Mouse (Mus musculus) embryonic stem cell, embryonic (primary cell): ENCODE measurements around the gene Olfr17.
"Not testable (repeated sequence)": the region's sequence is repeated elsewhere in the genome, so short reads cannot be mapped to it uniquely, and the experiment has no call there.

ENCODE experiments used
- CTCF ChIA-PET, 4 experiments: fragments of 300-600 bp in 2 of 4; fragments of 350-600 bp in 2 of 4; sonication (Branson Sonifier 250); formaldehyde crosslinking; loops; one replicate each; lab custom pipeline; 2022; ENCODE audit warnings: inconsistent platforms in 2 of 4; lab: Charles Lee
- POLR2A ChIA-PET, 4 experiments: fragments of 300-600 bp in 2 of 4; fragments of 350-600 bp in 2 of 4; sonication (Branson Sonifier 250); formaldehyde crosslinking; loops; one replicate each; lab custom pipeline; 2022; ENCODE audit warnings: antibody characterized with exemption in 4 of 4, inconsistent platforms in 1 of 4; lab: Charles Lee

Gene Olfr17

GRCm38 (mm10) chr7:107092920-107093319 lies at the start of gene Olfr17:
Gene Olfr17, plus strand, starts transcription at chr7:107093220.
- CTCF ChIA-PET = no interaction called here
- POLR2A ChIA-PET = no interaction called here

- POLR2A ChIA-PET = no interaction called here
- CTCF ChIA-PET = interaction anchor here in 2 of 4 experiments (0.7 to 0.8 kb wide), 2 partner anchors 165 to 482 kb away, joined by 3 read pairs; partner anchors contain the start of gene Rbmxl2 (in 1 of the 2)
These were observed 48.6 kb upstream of the Olfr17 start for GRCm38 (mm10) chr7:107044407-107044806.

DNA sequence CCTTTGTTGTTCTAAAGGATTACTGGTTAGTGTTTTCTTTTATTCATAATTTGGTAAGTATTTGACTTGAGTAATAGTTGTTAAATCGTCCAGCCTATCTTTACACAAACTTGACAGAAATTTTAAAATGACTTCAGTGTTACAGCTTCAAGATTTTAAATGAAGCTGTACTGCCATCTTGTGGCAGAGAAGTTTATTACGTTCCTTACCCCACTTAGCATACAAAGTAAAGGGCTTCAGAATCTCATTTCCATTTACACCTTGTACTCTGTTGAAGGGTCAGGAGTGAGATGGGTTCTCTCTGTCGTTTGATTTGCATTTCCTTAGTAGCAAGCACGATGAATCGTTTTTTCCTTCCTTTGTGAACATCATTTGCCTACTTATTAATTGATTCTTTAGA lies 47.2 kb upstream of the Olfr17 start:
- ChIA-PET CTCF (interaction anchor here in 1 of 4 experiments (0.6 kb wide), 1 partner anchor 722 kb away, joined by 9 read pairs; no protein-coding TSS in a partner anchor), POLR2A (no interaction called here)

DNA sequence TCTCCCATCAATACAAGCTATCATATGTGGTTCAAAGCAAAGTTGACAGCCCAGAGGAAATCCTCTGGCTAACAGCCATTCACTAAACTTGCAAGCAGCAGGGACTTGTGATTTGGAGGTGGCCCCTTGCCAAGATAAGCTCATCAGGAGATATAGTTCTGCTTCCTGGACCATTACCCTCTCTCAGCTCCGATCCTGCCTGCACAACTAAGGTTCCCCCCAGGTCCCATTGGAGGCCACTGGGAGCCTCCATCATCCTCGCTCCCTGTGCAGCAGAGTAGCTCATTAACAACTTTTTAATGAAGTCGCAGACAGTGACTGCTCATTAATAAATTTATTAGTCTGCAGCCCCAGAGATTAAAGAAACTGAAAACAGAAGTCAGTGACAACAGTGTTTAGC lies 45.4 kb upstream of the Olfr17 start:
- CTCF ChIA-PET = no interaction called here
- POLR2A ChIA-PET = no interaction called here

GRCm38 (mm10) chr7:107070681-107071080 lies 22.3 kb upstream of the Olfr17 start, which contains the start of gene Olfr714:
Gene Olfr714, plus strand, starts transcription at chr7:107070981.
- ChIA-PET CTCF (interaction anchor here in 1 of 4 experiments (0.6 kb wide), 1 partner anchor 1358 kb away, joined by 7 read pairs; no protein-coding TSS in a partner anchor), POLR2A (no interaction called here)

- CTCF ChIA-PET, POLR2A ChIA-PET: not testable (repeated sequence)
These were observed 17.2 kb downstream of the Olfr17 start, which contains the start of gene Olfr715b for GRCm38 (mm10) chr7:107110269-107110668. Gene Olfr715b, minus strand, starts transcription at chr7:107110369.

DNA sequence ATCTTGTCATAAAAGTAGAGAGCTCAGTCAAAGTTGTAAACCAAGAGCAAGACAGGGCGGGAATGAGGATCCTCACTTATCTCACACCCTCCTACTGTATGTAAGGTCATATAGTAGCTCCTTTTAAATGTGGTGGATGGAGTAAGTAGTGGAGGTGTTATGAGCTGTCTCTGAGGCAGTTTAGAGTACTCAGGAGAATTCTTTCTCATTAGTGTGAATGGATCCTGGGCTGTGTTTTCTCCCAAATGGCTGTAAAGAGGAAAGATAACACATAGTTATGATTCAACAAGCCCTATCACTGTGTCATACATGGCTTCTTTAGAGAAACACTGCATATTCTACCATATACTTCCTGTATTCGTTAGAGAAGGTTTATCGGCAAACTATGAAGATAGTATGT lies 38.0 kb downstream of the Olfr17 start, which contains the start of gene Olfr715:
Gene Olfr715 (minus strand): TSS at position 101 of the 400 bp plus-strand sequence.
- POLR2A ChIA-PET = not testable (repeated sequence)
- CTCF ChIA-PET = interaction anchor here in 1 of 4 experiments (0.6 kb wide), 1 partner anchor 55 kb away, joined by 7 read pairs; no protein-coding TSS in a partner anchor

GRCm38 (mm10) chr7:107138027-107138426 lies 45.0 kb downstream of the Olfr17 start, which contains the start of gene Olfr716:
Gene Olfr716, plus strand, starts transcription at chr7:107138327.
- POLR2A ChIA-PET = not testable (repeated sequence)
- CTCF ChIA-PET = interaction anchor here in 1 of 4 experiments (0.7 kb wide), 1 partner anchor 611 kb away, joined by 3 read pairs; no protein-coding TSS in a partner anchor
